Mouse (Mus musculus): ENCODE measurements around the gene Tmem88b. TPM values are rescaled to one million over a fixed set of nuclear protein-coding genes. Genes with fewer than 3 reads are reported as not detected.
A peak's percentile ranks its signal among the peaks of the same experiment; 100 is the strongest.
"Not testable (repeated sequence)": the region's sequence is repeated elsewhere in the genome, so short reads cannot be mapped to it uniquely, and the experiment has no call there.

Gene Tmem88b
- polyA plus RNA-seq, 1 experiment from 2014 or later: 1.2 TPM

GRCm38 (mm10) chr4:155811929-155812664 is 26.4 kb upstream of the Tmem88b start, which contains the start of gene Ccnl2:
Gene Ccnl2 (plus strand): TSS chr4:155812489.
- H3K4me3 ChIP-seq: peak within 1 kb of the TSS; percentile 89
- H3K9me3 ChIP-seq: no peaks in the 10 kb centered on the region
- peak within 1 kb of the TSS; percentile 89 for H3K27ac ChIP-seq
- peak within 1 kb of the TSS; percentile 88 for H3K9ac ChIP-seq
- H3K4me1 ChIP-seq: peaks cover 26% of the 10 kb centered on the region
- peak; percentile 99 for ATAC-seq (replicated peaks)
- H3K36me3 ChIP-seq (replicated peaks): peaks cover 38% of the 10 kb centered on the region
- no peaks in the 10 kb centered on the region for H3K27me3 ChIP-seq (replicated peaks)
- under 1% methylated on average over 55 of the region's 60 CpGs for WGBS
- H3K4me2 ChIP-seq: peak within 1 kb of the TSS; percentile 71

GRCm38 (mm10) chr4:155807841-155808240 is 22.2 kb upstream of the Tmem88b start:
- Histone ChIP-seq H3K9me3 (no peaks in the 10 kb centered on the region), H3K36me3 (replicated peaks) (peaks cover 32% of the 10 kb centered on the region), H3K4me1 (peaks cover 27% of the 10 kb centered on the region), H3K4me2 (no peak overlapping the region), H3K9ac (no peak overlapping the region), H3K27ac (no peak overlapping the region), H3K27me3 (replicated peaks) (no peaks in the 10 kb centered on the region), H3K4me3 (no peak overlapping the region)
- WGBS: 90% methylated on average over 3 of the region's 3 CpGs
- no peak for ATAC-seq (replicated peaks)

DNA sequence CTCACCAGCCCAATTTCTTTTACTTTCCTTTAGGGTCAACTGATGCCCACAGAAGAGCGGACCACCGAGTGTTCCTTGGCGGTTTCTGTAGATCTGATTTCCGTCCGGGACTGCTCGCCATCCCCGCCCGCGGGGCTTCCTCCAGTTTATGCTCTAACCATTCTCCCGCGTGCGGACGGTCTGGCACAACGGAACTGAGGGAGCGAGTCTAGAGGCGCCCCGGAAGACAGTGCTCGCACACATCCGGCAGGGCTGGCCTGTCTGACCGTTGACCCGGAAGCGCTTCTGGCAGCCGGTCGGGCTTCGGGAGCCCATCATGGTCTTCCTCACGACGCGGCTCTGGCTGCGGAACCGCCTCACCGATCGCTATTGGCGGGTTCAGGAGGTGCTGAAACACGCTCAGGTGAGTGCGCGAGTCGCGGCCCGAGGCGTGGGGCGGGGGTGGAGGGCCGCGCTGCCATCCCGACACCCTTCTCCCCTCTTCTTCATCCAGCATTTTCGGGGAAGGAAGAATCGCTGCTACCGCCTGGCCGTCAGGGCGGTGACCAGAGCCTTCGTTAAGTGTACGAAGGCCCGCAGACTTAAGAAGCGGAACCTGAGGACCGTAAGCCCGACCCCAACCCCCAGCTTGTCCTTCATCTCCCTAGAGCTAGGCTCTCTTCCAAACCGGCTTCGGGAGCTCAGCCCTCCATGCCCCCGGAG is 17.8 kb upstream of the Tmem88b start:
- under 1% methylated on average over 58 of the region's 58 CpGs for WGBS

GRCm38 (mm10) chr4:155802741-155803339 is 17.2 kb upstream of the Tmem88b start, which contains the start of gene Mrpl20:
Gene Mrpl20 (plus strand): TSS chr4:155802878.
- H3K4me1 ChIP-seq: peaks cover 22% of the 10 kb centered on the region
- peaks cover 6% of the 10 kb centered on the region for H3K36me3 ChIP-seq (replicated peaks)
- WGBS: 10% methylated on average over 12 of the region's 12 CpGs
- H3K9ac ChIP-seq: peak within 1 kb of the TSS; percentile 80
- H3K27ac ChIP-seq: peak within 1 kb of the TSS; percentile 80
- H3K27me3 ChIP-seq (replicated peaks): no peaks in the 10 kb centered on the region
- H3K4me3 ChIP-seq: peak within 1 kb of the TSS; percentile 87
- peak within 1 kb of the TSS; percentile 59 for H3K4me2 ChIP-seq
- peak; percentile 59 for ATAC-seq (replicated peaks)
- no peaks in the 10 kb centered on the region for H3K9me3 ChIP-seq

More for the DNA sequence above, 17.8 kb upstream of the Tmem88b start:
- Histone ChIP-seq H3K9me3 (no peaks in the 10 kb centered on the region), H3K4me3 (peak overlapping the region; percentile 87), H3K36me3 (replicated peaks) (peaks cover 13% of the 10 kb centered on the region), H3K4me2 (peak overlapping the region; percentile 59), H3K27me3 (replicated peaks) (no peaks in the 10 kb centered on the region), H3K27ac (peak overlapping the region; percentile 80), H3K9ac (peak overlapping the region; percentile 80), H3K4me1 (peaks cover 22% of the 10 kb centered on the region)
- peak; percentile 97 for ATAC-seq (replicated peaks)

DNA sequence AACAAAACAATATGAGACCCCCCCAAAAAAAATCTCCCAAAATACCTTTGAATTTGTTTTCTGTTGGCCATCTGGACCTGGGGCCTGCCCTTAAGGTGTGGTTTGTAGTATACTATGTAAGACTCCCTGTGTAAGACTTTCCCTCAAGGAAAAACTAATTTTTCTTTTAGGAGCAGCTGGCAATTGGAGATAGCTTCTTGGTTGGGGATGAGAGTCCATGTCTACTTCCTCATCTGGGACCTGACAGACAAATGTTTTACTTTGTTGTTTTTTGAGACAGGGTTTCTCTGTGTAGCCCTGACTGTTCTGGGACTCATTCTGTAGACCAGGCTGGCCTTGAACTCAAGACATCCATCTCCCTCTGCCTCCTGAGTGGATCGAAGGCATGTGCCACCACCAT is 16.4 kb upstream of the Tmem88b start:
- Histone ChIP-seq H3K4me2 (no peak overlapping the region), H3K9ac (no peak overlapping the region), H3K9me3 (no peaks in the 10 kb centered on the region), H3K27me3 (replicated peaks) (no peaks in the 10 kb centered on the region), H3K4me1 (peaks cover 22% of the 10 kb centered on the region), H3K27ac (no peak overlapping the region), H3K36me3 (replicated peaks) (no peaks in the 10 kb centered on the region; the same call in 1 of the 2 replicates), H3K4me3 (no peak overlapping the region)
- WGBS: 88% methylated on average over 1 of the region's 1 CpGs
- no peak for ATAC-seq (replicated peaks)

GRCm38 (mm10) chr4:155793730-155794129 is 8.1 kb upstream of the Tmem88b start:
- ATAC-seq (replicated peaks): no peak
- WGBS: 81% methylated on average over 2 of the region's 2 CpGs
- no peaks in the 10 kb centered on the region for H3K36me3 ChIP-seq (replicated peaks)
- H3K4me1 ChIP-seq: no peaks in the 10 kb centered on the region
- no peaks in the 10 kb centered on the region for H3K27me3 ChIP-seq (replicated peaks)
- no peak overlapping the region for H3K27ac ChIP-seq
- no peak overlapping the region for H3K9ac ChIP-seq
- H3K4me2 ChIP-seq: no peak overlapping the region
- no peaks in the 10 kb centered on the region for H3K9me3 ChIP-seq
- H3K4me3 ChIP-seq: no peak overlapping the region

DNA sequence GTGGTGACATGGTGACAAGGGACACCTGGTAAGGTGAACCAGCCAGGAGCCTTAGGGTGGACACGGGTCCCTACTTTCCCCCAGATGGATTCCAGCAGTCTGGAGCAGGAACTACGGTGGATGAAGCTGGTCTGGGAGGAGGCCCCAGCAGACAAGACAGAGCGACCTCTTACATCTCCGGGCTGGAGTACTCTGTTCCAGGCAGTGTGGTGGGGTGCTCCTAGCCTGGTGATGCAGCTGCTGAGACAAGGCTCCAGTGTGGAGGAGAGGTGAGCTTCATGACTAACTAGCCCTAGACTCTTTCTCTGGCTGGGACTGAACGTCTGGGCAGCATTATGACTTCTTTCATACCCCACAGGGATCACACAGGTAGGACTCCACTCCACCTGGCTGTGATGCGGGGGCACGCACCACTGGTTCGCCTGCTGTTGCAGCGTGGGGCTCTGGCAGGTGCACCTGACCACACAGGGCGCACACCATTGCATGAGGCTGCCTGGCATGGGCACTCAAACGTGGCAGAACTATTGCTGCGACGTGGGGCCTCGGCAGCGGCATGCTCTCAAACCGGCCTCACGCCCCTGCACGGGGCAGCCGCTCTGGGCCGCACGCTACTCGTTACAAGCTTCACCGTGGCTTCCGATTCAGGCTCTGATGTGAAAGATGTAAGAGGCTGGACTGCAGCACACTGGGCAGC is 5.7 kb upstream of the Tmem88b start:
- Histone ChIP-seq H3K27ac (no peak overlapping the region), H3K4me2 (no peak overlapping the region), H3K9me3 (no peaks in the 10 kb centered on the region), H3K4me3 (no peak overlapping the region), H3K27me3 (replicated peaks) (no peaks in the 10 kb centered on the region), H3K9ac (no peak overlapping the region), H3K4me1 (no peaks in the 10 kb centered on the region), H3K36me3 (replicated peaks) (no peaks in the 10 kb centered on the region)
- ATAC-seq (replicated peaks): no peak
- 77% methylated on average over 24 of the region's 24 CpGs for WGBS

DNA sequence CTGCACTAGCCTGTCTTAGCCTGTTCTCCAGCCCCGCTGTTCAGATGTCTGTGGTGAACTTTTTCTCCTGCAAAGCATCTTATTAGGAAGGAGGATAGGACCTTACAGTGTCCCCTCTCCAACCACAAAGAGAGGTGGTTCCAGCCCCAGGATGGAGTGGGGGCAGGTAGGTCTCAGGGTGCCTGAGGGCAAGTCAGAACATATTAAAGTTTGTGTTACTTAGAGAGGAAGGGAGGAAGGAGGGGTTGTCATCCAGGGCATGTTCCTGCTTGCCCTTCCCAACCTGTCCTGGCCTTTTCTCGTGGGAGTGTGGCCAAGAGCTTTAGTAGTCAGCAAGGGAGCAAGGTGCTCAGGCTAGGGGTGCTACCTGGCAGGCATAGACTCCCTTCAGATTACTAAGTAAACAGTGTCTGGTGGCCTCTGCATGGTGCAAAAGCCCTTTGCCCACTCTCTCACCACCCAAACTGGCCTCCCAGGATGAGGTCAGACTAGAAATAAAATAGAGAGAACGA is 5.0 kb upstream of the Tmem88b start:
- WGBS: 67% methylated on average over 3 of the region's 3 CpGs
- H3K36me3 ChIP-seq (replicated peaks): no peaks in the 10 kb centered on the region
- H3K9ac ChIP-seq: no peak overlapping the region
- no peaks in the 10 kb centered on the region for H3K9me3 ChIP-seq
- H3K4me1 ChIP-seq: no peaks in the 10 kb centered on the region
- H3K4me2 ChIP-seq: no peak overlapping the region
- no peaks in the 10 kb centered on the region for H3K27me3 ChIP-seq (replicated peaks)
- no peak overlapping the region for H3K4me3 ChIP-seq
- no peak for ATAC-seq (replicated peaks)
- no peak overlapping the region for H3K27ac ChIP-seq

DNA sequence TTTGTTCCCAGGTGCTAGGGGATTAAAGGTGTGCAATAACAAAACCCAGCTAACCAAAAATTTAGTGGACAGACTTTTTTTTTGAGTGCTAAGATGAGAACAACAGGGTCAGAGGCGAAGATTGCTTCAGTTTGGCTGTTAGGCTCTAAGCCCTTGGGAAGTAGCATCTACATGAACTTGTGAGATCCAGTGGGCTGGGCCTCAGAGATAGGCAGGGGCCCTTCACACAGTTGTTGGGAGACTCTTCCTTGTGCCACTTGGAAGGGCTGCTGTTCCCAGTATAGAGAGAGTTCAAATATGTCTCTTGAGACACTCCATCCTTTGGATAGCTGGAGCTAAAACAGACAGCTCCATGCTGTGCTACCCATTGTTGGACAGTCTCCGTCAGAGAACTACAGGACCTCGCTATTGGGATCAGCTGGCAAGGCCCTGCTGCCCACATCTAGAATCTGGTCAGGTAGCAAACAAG is 4.4 kb upstream of the Tmem88b start, which contains the start of gene Ankrd65:
TSS of gene Ankrd65 (plus strand) at position 419 of the 469 bp plus-strand sequence.
- no peaks in the 10 kb centered on the region for H3K36me3 ChIP-seq (replicated peaks)
- H3K9me3 ChIP-seq: no peaks in the 10 kb centered on the region
- H3K4me2 ChIP-seq: no peak within 1 kb of the TSS
- no peak within 1 kb of the TSS for H3K27ac ChIP-seq
- no peak for ATAC-seq (replicated peaks)
- H3K9ac ChIP-seq: no peak within 1 kb of the TSS
- H3K27me3 ChIP-seq (replicated peaks): no peaks in the 10 kb centered on the region
- H3K4me3 ChIP-seq: no peak within 1 kb of the TSS
- WGBS: 77% methylated on average over 3 of the region's 3 CpGs
- peaks cover 6% of the 10 kb centered on the region; the same call in 1 of the 2 replicates for H3K4me1 ChIP-seq

DNA sequence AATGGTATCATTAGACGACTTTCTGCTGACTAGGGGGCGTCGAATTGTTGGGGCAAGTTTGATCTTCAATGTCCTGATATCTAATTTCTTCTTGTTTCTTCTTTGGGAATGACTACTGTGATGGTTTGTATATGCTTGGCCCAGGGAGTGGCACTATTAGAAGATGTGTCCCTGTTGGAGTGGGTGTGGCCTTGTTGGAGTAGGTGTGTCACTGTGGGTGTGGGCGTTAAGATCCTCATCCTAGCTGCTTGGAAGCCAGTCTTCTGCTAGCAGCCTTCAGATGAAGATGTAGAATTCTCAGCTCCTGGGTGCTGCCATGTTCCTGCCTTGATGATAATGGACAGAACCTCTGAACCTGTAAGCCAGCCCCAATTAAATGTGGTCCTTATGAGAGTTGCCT is 3.2 kb upstream of the Tmem88b start:
- WGBS: 81% methylated on average over 4 of the region's 4 CpGs
- not testable (repeated sequence) for H3K9ac ChIP-seq

GRCm38 (mm10) chr4:155788300-155788699 is 2.6 kb upstream of the Tmem88b start:
- no peak overlapping the region for H3K4me2 ChIP-seq
- H3K9me3 ChIP-seq: no peaks in the 10 kb centered on the region
- no peak overlapping the region for H3K4me3 ChIP-seq
- peaks cover 16% of the 10 kb centered on the region for H3K4me1 ChIP-seq
- WGBS: 79% methylated on average over 3 of the region's 3 CpGs
- no peak for ATAC-seq (replicated peaks)
- H3K9ac ChIP-seq: no peak overlapping the region
- H3K27me3 ChIP-seq (replicated peaks): no peaks in the 10 kb centered on the region
- H3K27ac ChIP-seq: no peak overlapping the region
- no peaks in the 10 kb centered on the region for H3K36me3 ChIP-seq (replicated peaks)

More for the DNA sequence above, 3.2 kb upstream of the Tmem88b start:
- not testable (repeated sequence) for H3K27ac ChIP-seq; ATAC-seq (replicated peaks); H3K4me3 ChIP-seq; H3K4me2 ChIP-seq; H3K27me3 ChIP-seq (replicated peaks); H3K9me3 ChIP-seq; H3K36me3 ChIP-seq (replicated peaks)
- peaks cover 11% of the 10 kb centered on the region for H3K4me1 ChIP-seq

All from midbrain, embryonic 15.5 days (tissue).